Mouse (Mus musculus) mouse embryonic stem cell (cell line): ENCODE results near the gene Jsrp1.

Source experiments
- in situ Hi-C, 2 experiments: fragments of 300-500 bp; cut with MboI; formaldehyde crosslinking; loops; 1 replicate in 1 of 2; 3 replicates in 1 of 2; pipeline ENCODE4 v1.14.3; 2019 to 2020; ENCODE audit warnings: low sequenced_read_pairs in 2 of 2, low pct_unique_long_range_greater_than_20kb in 1 of 2, mixed read lengths in 1 of 2; ENCODE audit not compliant: unreplicated experiment in 1 of 2

The Jsrp1 gene

GRCm38 (mm10) chr10:80776358-80776869 is 36.9 kb downstream of the Jsrp1 start:
- in situ Hi-C loops: loop anchor here in 1 of 2 experiments (5.0 kb wide), 1 partner anchor 64 kb away; no protein-coding TSS in a partner anchor

- in situ Hi-C loops: loop anchor here in 1 of 2 experiments (5.0 kb wide), 1 partner anchor 63 kb away; no protein-coding TSS in a partner anchor
These were observed 37.6 kb downstream of the Jsrp1 start for GRCm38 (mm10) chr10:80775731-80776130.

GRCm38 (mm10) chr10:80774981-80775380 is 38.3 kb downstream of the Jsrp1 start:
- in situ Hi-C loops: loop anchor here in 1 of 2 experiments (5.0 kb wide), 1 partner anchor 63 kb away; no protein-coding TSS in a partner anchor

- in situ Hi-C loops: no loop called here
These were observed 38.7 kb downstream of the Jsrp1 start for GRCm38 (mm10) chr10:80774549-80774948.

- in situ Hi-C loops: no loop called here
These were observed 39.5 kb downstream of the Jsrp1 start for GRCm38 (mm10) chr10:80773816-80774215.

GRCm38 (mm10) chr10:80768365-80768764 is 44.9 kb downstream of the Jsrp1 start:
- in situ Hi-C loops: no loop called here

- in situ Hi-C loops: no loop called here
These were observed 47.0 kb downstream of the Jsrp1 start for GRCm38 (mm10) chr10:80766161-80766815.

GRCm38 (mm10) chr10:80765746-80766145 is 47.6 kb downstream of the Jsrp1 start:
- in situ Hi-C loops: no loop called here

GRCm38 (mm10) chr10:80763502-80763901 is 49.8 kb downstream of the Jsrp1 start:
- in situ Hi-C loops: no loop called here

GRCm38 (mm10) chr10:80761821-80762220 is 51.5 kb downstream of the Jsrp1 start:
- in situ Hi-C loops: no loop called here

GRCm38 (mm10) chr10:80760596-80761524 is 52.4 kb downstream of the Jsrp1 start:
- in situ Hi-C loops: no loop called here

- in situ Hi-C loops: no loop called here
These were observed 54.6 kb downstream of the Jsrp1 start for GRCm38 (mm10) chr10:80758651-80759050.
